Mouse (Mus musculus): ENCODE results near the gene Msrb3. TPM values are rescaled to one million over a fixed set of nuclear protein-coding genes. Genes with fewer than 3 reads are reported as not detected.

The Msrb3 gene
- total and polyA plus RNA-seq, 3 experiments, result 37.9 to 71.3 (median 39.2) TPM

DNA sequence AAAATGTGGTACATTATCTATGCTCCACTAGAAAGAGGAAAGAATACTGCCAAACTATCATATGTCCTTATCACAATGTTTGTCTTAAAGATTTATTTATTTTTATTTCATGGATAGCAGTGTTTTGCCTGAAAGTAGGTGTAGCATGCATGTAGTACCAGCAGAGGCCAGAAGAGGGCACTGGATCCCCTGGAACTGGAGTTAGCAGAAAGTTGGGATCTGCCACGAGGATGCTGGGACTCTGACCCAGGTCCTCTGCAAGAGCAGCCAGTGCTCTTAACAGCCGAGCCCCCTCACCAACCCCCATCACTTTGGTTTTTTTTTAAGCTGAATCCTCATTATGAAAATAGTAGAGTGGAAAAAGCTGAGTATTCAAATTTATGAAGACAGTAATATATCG is 37.7 kb downstream of the Msrb3 start:
- no peak for DNase-seq

DNA sequence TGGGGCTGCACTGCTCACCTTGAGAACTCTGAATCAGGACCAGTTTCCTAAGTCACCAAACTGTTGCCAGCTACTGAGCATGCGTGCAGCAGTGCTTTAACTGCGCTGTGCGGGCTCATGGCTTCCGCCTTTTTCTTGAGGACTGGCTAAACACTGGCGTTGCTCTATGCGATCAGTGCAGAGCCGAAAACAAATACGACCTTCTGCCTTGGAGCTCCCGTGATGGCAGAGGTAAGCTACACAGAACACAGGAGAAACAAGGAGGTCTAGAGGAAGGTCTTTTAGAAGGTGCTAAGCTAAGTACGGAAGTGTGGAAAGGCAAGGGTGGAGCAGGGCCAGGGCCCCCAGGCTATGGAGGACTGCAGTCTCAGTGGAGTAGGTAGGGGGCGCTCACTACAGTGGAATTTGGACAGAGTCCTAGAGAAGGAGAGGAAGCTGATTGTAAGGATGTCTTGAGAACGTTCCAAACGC is 41.3 kb downstream of the Msrb3 start:
- DNase-seq, result peak; percentile 60

DNA sequence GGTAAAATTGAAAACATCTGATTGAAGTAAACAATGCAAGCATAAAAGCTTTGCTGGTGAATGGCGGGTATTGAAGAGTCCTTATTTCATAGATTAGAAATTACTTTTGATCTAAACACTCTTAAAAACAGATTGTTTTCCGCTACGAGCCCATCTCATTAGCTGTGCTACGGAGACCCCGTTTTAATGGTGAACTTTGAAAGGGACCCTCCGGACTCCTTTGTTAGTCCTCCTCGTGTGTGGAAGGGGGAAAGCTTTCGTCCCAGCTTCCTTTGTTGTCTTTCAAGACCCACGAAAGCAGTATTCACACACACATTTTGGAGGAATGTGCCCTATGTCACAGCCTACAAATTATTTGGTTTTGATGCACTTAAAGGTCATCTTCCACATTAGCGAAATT is 44.6 kb downstream of the Msrb3 start:
- no peak for DNase-seq

DNA sequence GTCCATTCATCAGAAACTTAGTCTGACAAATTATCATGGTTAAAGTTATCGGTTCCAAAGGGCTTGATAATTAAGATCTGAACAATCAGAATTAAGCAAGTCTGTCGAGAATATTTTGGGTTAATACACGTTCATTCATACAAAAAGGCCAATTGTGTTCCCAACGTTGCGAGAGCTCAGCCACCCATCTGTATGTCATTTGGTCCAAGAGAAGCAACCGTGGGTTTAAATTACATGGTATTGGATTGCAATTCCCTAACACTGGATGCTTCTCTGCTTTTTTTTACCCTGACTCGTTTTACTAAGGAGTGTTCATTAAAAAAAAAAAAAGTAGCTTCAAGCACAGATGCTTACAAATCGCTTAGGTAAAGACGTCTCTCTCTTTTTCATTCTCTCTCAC is 45.1 kb downstream of the Msrb3 start:
- DNase-seq, result no peak

DNA sequence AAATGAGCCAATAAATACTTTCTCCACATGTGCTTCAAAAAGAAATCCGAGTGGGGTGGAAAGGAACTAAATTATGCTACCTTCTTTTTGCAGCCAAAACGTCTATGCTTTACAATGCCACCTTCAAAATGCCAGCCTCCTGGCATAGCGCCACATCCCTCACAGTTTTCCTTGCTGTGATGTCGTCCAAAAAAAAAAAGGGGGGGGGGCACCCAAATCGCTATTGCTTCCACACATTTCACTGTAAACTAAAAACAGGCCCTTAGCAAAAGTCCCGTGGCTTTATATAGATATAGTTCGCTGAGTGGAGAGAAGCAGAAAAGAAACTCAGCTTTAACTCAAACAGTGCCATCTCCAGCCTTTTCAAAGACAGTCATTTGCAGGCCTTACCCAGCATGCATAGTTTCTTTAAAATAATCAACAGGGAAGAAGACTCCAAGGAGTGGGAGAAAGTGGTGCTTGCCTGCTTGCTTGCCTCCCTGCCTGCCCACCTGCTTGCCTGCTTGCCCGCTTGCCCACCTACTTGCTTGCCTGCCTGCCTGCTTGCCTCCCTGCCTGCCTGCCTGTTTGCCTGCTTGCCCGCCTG is 47.6 kb downstream of the Msrb3 start:
- peak; percentile 47 for DNase-seq

DNA sequence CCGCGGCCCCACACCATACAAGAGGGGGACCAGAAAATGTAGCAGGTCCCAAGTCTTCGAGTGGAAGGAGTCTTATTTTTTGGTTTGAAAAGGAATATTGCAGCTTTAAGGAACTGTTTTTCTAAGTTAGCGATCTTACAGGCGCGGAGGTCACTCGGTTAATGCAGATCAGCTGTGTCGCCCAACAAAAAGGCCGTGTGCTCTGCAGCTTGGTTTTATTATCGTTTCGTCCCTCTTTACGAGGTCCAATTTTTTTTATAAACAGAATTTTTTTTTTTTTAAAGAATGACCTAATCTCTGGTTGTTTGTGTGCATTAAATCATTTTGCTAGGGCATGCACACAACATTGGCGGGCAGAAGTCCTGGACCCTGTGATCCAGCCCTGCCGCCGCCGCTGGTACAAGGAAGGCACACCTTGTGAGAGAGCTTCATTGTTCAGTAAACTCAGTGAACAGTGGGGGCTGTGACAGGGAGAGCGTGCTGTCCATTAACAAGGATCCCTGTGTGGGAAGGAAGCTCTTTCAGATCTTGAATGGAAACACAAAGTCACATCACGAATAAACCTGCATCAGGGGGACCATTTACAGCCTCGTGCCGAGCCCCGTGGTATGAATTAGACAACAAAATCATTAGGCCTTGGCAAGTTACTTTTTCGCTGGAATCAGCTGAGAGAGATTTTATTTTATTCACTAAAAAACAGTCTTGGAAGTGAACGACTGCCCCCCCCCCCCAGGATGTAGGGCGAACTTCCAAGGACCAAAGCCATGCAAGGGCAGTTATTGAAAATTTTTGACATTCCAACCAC is 48.3 kb downstream of the Msrb3 start:
- DNase-seq, result peak; percentile 44

DNA sequence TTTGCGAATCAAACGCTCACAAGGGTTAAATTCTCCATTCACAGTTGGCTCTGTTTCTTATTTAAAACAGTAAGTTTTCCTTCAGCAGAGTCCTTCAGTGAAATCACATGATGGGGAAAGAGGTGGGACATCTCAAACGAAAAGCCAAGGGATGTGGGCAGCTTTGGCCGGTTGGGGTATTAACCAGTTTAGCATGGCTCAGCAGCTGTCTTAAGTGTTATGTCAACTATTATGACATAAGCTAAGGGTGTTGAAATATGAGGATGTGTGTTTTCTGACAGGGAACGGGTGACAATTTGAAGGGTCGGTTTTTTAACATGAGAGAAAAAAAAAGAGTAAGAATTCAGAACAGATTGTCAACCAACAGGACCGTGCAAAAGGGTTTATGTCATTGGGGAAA is 50.2 kb downstream of the Msrb3 start:
- DNase-seq, result no peak

DNA sequence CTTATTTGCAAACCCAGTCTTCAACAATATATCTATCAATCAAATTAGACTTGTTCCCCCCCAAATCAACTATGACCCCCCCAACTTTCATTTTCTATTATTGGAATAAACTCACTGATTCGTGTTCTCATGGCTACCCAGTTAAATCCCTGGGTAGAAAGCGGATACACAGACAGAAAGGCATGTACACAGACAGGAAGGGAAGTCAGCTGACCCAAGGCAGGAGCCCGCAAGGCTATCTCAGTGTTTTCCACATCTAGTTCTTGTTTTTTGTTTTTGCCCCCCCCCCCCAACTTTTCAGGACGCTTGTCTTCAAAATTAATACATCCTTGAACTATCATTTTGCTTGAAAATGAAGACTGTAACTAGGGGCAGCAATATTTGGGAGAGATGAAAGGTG is 51.1 kb downstream of the Msrb3 start:
- DNase-seq, result no peak

DNA sequence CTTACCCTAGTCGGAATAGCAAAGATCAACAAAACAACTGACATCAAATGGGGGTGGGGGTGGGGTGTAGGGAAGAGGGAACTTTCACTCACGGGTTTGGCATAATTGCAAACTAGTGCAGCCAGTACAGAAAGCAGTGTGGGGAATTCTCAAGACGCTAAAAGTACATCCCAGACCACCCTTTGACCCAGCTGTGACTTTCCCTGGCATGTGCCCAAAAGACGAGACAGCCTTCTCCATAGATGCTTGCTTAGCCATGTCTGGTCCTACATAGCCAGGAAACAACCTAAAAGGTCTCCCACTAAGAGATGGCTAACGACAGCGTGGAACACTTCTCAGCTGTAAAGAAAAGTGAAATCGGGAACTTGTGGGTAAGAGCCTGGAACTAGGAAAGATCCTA is 58.9 kb downstream of the Msrb3 start:
- DNase-seq, result no peak

DNA sequence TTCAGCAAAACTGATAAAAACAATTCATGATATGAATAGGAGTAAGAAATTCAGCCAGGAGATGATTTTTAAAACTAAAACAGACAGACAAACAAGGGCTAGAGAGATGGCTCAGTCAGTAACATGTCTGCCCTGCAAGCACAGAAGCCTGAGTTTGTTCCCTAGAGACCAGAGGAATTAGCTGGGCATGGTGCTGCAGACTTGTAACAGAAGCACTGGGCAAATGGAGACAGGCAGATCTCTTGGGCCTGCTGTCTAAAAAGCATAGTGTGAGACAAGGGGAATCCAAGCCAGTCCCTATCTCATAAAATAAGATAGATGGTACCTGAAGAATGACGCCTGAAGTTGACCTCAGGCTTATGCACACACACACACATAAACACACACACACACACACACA is 64.4 kb downstream of the Msrb3 start:
- no peak for DNase-seq

DNA sequence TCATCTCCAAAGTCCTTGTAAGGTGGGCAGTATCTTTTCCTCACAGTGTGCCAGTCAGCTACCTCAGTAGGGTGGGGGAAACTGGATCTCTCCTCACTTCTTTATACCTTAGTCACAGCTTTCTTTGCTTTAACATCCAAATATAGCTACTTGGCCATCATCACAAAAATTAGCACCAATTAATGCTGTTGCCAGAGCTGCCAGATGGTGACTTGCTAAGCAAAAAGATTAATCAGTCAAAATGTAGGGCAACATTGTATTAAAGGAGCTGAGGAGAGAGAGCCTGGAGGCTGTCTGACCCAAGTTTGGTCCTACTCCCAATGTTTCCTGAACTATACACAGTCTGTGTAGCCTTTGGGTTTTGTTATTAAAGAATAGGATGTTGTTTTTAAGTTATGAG is 65.1 kb downstream of the Msrb3 start:
- no peak for DNase-seq

DNA sequence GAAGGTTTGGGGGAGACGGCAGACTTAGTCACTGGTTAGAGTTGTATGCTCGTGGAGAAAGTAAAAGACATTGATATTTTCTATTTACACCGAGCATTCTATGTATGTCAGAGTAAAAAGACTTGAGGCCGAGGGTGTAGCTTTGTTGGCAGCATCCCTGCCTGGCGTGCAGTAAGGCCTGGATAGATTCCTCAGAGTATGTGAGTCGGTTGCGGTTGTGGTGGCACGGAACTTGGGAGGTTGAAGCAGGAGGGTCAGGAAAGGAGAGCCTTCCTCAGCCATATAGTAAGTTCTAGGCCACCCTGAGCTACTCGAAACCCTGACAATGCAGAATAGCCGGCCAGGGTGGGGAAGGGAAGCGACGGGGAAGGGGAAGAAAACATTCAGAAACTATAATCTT is 71.1 kb downstream of the Msrb3 start:
- no peak for DNase-seq

DNA sequence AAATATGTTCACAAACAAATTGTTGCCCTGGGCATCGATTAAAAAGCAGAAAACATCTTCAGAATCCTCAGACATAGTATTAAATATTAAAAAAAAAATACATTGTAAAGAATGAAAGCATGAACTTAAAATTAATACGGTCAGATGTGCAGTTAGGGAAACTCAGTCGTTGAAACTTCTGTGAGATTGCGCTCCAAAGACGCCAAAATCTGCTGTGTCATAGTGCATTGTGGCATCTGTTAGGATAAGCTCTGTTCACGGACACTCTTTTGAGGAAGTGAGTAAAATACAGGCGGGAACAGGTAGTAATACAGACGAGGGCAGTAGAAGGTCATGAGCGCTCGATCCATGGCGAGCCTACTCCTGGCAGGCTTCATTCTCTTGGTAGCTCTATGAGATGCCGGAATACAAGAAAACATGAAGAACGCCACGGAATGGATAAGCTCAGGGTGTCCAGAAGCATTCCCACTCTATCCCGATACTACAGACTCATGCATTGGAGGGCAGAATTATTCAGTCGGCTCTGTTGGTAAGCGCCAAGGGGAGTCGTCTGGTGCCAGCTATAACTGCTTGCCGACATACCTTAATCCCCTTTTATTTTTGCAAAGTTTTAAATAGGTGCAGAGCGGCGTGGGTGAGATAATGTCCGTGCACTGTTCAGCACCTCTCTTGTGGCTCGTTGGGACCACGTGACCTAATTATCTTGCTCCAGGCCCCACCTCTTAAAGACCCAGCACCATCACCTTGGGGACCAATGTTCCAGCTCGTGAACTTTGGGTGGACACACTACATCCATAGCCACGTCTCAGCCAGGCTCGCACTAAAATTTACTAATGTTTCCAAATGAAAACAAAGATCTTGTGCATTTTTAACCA is 71.9 kb downstream of the Msrb3 start:
- DNase-seq, result no peak

DNA sequence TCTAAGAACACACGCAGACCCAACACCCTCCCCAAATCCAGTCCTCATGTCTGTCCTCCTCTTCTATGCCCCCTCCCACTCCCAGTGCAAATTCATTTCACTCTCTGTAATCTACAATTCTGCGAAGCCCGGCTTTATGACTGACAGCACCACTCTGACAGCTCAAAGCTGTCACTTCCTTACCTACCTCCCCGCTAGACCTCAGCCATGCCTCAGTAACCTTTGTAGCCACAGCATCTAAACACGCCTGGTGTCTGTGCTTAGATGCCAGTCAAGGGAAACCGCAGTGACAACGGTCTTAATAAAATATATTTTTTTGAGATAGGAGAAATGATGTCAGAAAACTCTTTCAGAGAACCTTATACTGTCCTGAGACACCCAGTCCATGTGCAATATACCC is 72.5 kb downstream of the Msrb3 start:
- no peak for DNase-seq

DNA sequence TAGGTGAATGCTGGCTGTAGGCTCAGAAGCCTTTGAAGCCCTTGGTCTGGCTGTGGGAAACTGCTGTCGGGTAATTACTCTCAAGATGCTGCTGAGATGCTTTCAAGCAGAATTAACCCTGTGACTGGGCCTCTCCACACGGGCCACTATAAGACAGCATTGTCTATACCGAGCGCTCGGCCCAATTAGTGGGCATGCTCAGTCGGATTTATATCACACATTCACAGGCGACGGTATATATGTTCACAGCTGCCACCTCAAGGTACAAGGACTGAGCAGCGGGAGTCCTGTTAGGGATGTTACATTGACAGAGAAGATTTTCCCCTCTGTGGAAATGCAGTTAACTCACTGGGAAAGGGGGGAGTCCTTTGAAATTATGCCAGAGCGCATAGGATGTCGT is 73.3 kb downstream of the Msrb3 start:
- DNase-seq, result no peak

DNA sequence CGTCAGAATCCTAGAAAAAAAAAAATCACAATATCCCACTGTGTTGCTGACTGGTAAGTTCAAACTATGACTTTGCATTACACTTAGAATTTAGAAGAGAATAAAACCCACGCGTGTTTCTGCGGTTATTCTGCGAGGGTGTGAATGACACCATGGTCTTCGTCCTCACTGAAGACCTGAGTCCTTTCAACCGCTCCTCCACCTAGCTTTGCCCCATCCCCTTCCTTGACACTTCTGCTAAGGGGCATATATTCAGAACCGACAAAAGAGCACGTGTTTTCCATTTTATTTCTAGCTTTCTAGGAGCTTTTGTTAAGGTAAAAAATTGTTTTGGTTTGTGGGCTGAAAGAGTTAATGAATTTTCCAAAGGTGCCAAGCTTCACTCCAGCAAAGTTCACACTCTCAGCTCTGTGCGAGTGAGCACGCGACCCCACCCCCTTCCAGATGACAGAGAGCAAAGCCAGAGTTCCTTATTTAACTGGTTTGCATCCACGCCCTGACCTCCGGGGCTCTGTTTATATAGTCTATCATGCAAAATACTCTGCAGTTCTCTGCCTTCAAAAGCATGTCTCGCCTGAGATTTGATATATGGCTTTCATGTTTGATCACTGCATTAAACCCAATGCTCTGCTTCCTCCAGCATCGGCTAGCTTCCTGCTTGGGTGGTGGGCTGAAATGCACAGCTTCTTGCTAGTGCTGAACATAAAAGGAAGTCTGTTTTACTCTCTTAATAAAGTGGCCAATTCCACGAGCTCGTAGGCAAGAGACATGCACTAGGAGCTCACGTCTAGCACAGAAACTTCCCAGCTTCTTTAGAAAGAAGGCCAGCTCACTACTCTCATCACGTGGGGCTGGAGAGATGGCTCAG is 77.2 kb downstream of the Msrb3 start:
- no peak for DNase-seq

DNA sequence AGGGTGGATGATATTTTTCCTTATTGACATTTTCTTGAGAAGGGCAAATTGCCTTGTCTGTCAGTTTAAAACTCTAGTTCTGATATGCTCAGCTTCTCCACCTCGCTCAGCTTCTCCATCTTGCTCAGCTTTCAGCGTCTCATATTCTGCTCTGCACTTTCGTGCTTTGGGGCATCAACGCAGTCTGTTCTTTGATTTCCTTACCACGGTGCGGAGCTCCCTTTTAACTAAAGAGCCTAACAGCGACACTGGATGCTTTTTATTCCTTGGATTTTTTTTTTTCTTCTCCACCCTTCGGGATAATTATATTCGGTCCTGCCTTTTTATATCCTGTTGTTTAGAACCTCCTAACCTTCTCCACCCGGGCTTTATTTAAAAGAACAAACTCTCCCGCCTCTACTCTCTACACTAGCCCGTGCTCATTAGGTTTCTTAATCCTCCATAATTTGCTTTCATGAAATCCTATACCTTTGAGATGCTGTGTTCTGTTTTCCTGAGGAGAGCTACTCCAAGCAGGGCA is 78.1 kb downstream of the Msrb3 start:
- no peak for DNase-seq

DNA sequence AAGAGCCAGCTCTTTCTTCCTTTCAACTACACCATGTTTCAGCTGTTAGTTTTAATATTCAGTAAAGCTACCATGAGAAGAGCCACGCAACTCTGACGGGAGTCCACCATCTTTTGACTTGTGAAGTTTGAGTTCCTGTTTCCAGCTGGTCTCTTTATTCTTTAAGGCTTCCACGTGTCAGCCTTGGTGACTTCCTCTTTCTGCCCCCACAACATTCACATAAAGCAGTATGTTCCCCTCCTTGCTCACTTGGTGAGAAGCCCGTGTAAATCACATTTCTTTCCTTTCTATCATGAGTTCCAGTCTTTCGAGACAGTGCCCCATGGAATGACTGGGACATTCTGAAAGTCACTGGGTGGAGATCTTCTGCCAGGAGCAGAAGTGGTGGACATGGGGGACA is 83.6 kb downstream of the Msrb3 start:
- no peak for DNase-seq

DNA sequence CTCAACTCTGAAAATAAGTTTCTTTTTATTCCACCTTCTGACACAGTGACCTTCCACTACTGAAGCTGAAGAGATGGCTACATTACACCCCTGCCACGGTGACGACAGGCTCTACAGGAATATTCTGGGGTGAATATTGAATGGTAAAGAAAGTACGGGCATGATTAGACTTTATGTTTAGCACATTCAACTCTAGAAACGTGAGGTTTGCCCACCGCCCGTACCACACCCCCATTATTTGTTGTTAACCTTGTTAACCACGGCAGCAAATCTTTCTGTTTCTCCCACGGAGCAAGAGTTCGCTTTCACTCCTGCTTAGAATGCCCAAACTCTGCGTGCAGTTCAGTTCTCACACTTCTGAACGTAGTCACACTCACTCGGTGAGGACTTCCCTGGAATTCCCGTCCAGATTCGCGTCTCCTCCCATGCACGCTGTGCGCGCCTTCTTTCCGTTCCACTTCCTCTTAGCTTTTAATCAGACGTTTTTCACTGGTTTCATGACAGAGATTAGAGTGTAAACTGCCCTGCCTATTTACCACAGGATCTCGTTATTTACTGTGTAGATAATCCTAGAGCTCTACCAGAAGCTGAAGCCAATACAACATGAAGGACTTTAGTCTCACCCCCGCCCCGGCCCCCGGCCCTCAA is 87.0 kb downstream of the Msrb3 start:
- DNase-seq, result peak; percentile 11

DNA sequence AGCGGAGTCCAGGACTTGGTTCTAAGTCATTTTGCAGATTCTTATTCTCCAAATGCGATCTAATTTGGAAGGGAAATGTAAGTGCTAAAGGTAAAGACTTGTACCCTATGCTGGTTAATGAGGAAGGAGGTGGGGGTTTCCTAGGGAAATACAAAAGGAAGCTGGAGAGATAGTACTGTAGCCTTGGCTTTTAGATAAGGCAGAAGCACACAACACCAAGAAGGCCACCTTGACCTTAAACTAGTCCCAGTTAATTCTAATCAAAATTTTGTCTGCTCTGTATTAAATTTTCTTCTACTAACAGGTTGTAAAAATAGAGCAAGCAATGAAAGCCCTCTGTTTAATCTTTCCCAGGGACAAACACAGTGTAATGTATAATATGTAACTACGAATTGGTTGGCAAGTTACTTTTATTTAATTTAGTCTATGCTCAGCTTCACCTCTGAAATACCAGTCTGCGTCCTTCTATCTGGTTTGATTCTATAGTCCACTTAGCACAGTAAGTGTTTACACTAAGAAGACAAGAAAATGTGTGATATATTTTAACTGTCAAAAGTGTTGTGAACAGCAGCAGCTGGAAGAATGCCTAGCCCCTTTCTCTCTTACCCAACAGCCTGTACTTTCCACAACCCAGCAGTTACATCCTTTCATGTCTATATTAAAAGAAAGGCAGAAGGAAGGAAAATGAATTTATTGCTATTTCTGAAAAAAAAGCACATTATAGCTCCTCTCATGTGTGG is 87.9 kb downstream of the Msrb3 start:
- DNase-seq, result no peak
